Mouse (Mus musculus) MEL (cell line): Measurements from ENCODE around the gene Gjd2. TPM values are rescaled to one million over a fixed set of nuclear protein-coding genes. Genes with fewer than 3 reads are reported as not detected.

ENCODE experiments used
- DNase-seq: peaks from one replicate; pipeline ENCODE4 v3.0.0; 2011; ENCODE audit warnings: low read depth, low spot score
- H3K27ac ChIP-seq: 2 replicates; pipeline ENCODE4 v1.5.1; 2012; ENCODE audit warnings: low read depth, mild to moderate bottlenecking, control low read depth, low read length, moderate library complexity; ENCODE audit not compliant: control insufficient read depth
- H3K27me3 ChIP-seq, 2 experiments: fragments of 150-350 bp in 1 of 2; sonication (generic) in 1 of 2; 2 replicates each; pipeline ENCODE4 v1.6.1; 2012; ENCODE audit warnings: low read length in 2 of 2, mild to moderate bottlenecking in 2 of 2, improper control_type of control experiment in 1 of 2, moderate library complexity in 1 of 2; ENCODE audit not compliant: insufficient read depth in 2 of 2, control insufficient read depth in 1 of 2
- H3K36me3 ChIP-seq, 2 experiments: 2 replicates each; pipeline ENCODE4 v1.6.1; 2012 to 2014; ENCODE audit warnings: low read length in 2 of 2, improper control_type of control experiment in 1 of 2, inconsistent platforms in 1 of 2, mild to moderate bottlenecking in 1 of 2; ENCODE audit not compliant: insufficient read depth in 2 of 2, control insufficient read depth in 1 of 2
- H3K4me1 ChIP-seq, 2 experiments: fragments of 150-350 bp in 1 of 2; sonication (generic) in 1 of 2; 2 replicates each; pipeline ENCODE4 v1.6.1; 2012; ENCODE audit warnings: low read length in 2 of 2, improper control_type of control experiment in 1 of 2, mild to moderate bottlenecking in 1 of 2; ENCODE audit not compliant: insufficient read depth in 2 of 2, control insufficient read depth in 1 of 2
- H3K4me3 ChIP-seq, 2 experiments: fragments of 150-350 bp in 1 of 2; sonication (generic) in 1 of 2; 2 replicates each; pipeline ENCODE4 v1.5.1; 2012; ENCODE audit warnings: low read depth in 2 of 2, low read length in 2 of 2, mild to moderate bottlenecking in 2 of 2, moderate library complexity in 2 of 2, control low read depth in 1 of 2, improper control_type of control experiment in 1 of 2; ENCODE audit not compliant: control insufficient read depth in 1 of 2, insufficient read depth in 1 of 2
- H3K79me2 ChIP-seq: 2 replicates; pipeline ENCODE4 v1.6.1; 2012; ENCODE audit warnings: mild to moderate bottlenecking, low read length, moderate library complexity; ENCODE audit not compliant: control insufficient read depth, poor library complexity, insufficient read depth
- H3K9ac ChIP-seq: 2 replicates; pipeline ENCODE4 v1.6.1; 2012; ENCODE audit warnings: low read depth, mild to moderate bottlenecking, control low read depth, low read length, moderate library complexity; ENCODE audit not compliant: control insufficient read depth, poor library complexity, severe bottlenecking
- H3K9me3 ChIP-seq: fragments of 150-350 bp; sonication (generic); replicated peaks from 2 replicates; pipeline ENCODE4 v1.6.1; 2012; ENCODE audit warnings: mild to moderate bottlenecking, low read length, improper control_type of control experiment, moderate library complexity; ENCODE audit not compliant: insufficient read depth
- CHD2 ChIP-seq: IDR thresholded peaks from 2 replicates; pipeline ENCODE4 v1.6.1; 2011; ENCODE audit warnings: low read length, improper control_type of control experiment
- CTCF ChIP-seq, 3 experiments: IDR thresholded peaks in 2 of 3; conservative IDR thresholded peaks in 1 of 3; 2 replicates each; pipeline ENCODE4 v1.5.1; 2011 to 2012; ENCODE audit warnings: low read length in 3 of 3, low read depth in 2 of 3, mild to moderate bottlenecking in 2 of 3, improper control_type of control experiment in 1 of 3, inconsistent platforms in 1 of 3, mixed read lengths in 1 of 3, moderate library complexity in 1 of 3; ENCODE audit not compliant: control insufficient read depth in 1 of 3, insufficient read depth in 1 of 3, poor library complexity in 1 of 3, severe bottlenecking in 1 of 3
- ELF1 ChIP-seq: IDR thresholded peaks from 2 replicates; pipeline ENCODE4 v1.6.1; 2014; ENCODE audit warnings: low read depth, mild to moderate bottlenecking, inconsistent platforms, low read length, improper control_type of control experiment, moderate library complexity
- ETS1 ChIP-seq: IDR thresholded peaks from 2 replicates; pipeline ENCODE4 v1.6.1; 2012; ENCODE audit warnings: low read depth, mild to moderate bottlenecking, inconsistent platforms, low read length, improper control_type of control experiment, moderate library complexity
- GABPA ChIP-seq: IDR thresholded peaks from 2 replicates; pipeline ENCODE4 v1.6.1; 2012; ENCODE audit warnings: low read depth, mild to moderate bottlenecking, inconsistent platforms, low read length, improper control_type of control experiment, moderate library complexity
- HCFC1 ChIP-seq: IDR thresholded peaks from 2 replicates; pipeline ENCODE4 v1.6.1; 2012; ENCODE audit warnings: low read depth, mild to moderate bottlenecking, inconsistent platforms, low read length, improper control_type of control experiment, moderate library complexity
- KAT2A ChIP-seq: conservative IDR thresholded peaks from 2 replicates; pipeline ENCODE4 v1.6.1; 2012; ENCODE audit warnings: low read depth, low read length, improper control_type of control experiment, inconsistent platforms
- MAX ChIP-seq: IDR thresholded peaks from 2 replicates; pipeline ENCODE4 v1.6.1; 2011; ENCODE audit warnings: low read length, improper control_type of control experiment
- MAZ ChIP-seq: IDR thresholded peaks from 2 replicates; pipeline ENCODE4 v1.6.1; 2012; ENCODE audit warnings: low read depth, mild to moderate bottlenecking, inconsistent platforms, low read length, improper control_type of control experiment
- MEF2A ChIP-seq: IDR thresholded peaks from 2 replicates; pipeline ENCODE4 v1.6.1; 2014; ENCODE audit warnings: low read depth, mild to moderate bottlenecking, inconsistent platforms, low read length, improper control_type of control experiment; ENCODE audit not compliant: poor library complexity, insufficient replicate concordance, severe bottlenecking; ENCODE audit errors: extremely low read depth
- MXI1 ChIP-seq: IDR thresholded peaks from 2 replicates; pipeline ENCODE4 v1.6.1; 2011; ENCODE audit warnings: mild to moderate bottlenecking, low read depth, low read length, improper control_type of control experiment
- MYB ChIP-seq: IDR thresholded peaks from 2 replicates; pipeline ENCODE4 v1.6.1; 2011; ENCODE audit warnings: mild to moderate bottlenecking, low read depth, low read length, improper control_type of control experiment
- POLR2AphosphoS5 ChIP-seq: IDR thresholded peaks from 2 replicates; pipeline ENCODE4 v1.6.1; 2012; ENCODE audit warnings: low read depth, borderline replicate concordance, mild to moderate bottlenecking, inconsistent platforms, low read length, moderate library complexity, mixed read lengths
- RCOR1 ChIP-seq: IDR thresholded peaks from 2 replicates; pipeline ENCODE4 v1.6.1; 2012; ENCODE audit warnings: low read depth, mild to moderate bottlenecking, inconsistent platforms, low read length, improper control_type of control experiment
- SIN3A ChIP-seq: IDR thresholded peaks from 2 replicates; pipeline ENCODE4 v1.6.1; 2012; ENCODE audit warnings: low read length, improper control_type of control experiment, inconsistent platforms
- TBP ChIP-seq: IDR thresholded peaks from 2 replicates; pipeline ENCODE4 v1.8.0; 2011; ENCODE audit warnings: low read depth, low read length, improper control_type of control experiment
- TCF12 ChIP-seq: IDR thresholded peaks from 2 replicates; pipeline ENCODE4 v1.6.1; 2014; ENCODE audit warnings: low read depth, mild to moderate bottlenecking, inconsistent platforms, low read length, improper control_type of control experiment, moderate library complexity
- UBTF ChIP-seq: IDR thresholded peaks from 2 replicates; pipeline ENCODE4 v1.6.1; 2012; ENCODE audit warnings: low read depth, mild to moderate bottlenecking, inconsistent platforms, low read length, improper control_type of control experiment, moderate library complexity, borderline replicate concordance; ENCODE audit not compliant: insufficient read depth
- USF1 ChIP-seq: IDR thresholded peaks from 2 replicates; pipeline ENCODE4 v1.6.1; 2014; ENCODE audit warnings: low read depth, mild to moderate bottlenecking, inconsistent platforms, low read length, improper control_type of control experiment, moderate library complexity
- polyA plus RNA-seq, 2 experiments: library from polyadenylated mRNA; stranded (reverse) in 1 of 2; unstranded in 1 of 2; fragments of >175 nt in 1 of 2; fragments of >200 nt in 1 of 2; gene quantifications; 2 replicates each; pipeline versions ENCODE4 v1.2.1 to v1.2.4; 2012; ENCODE audit warnings: low replicate concordance in 2 of 2, low read depth in 1 of 2; ENCODE audit not compliant: insufficient read length in 2 of 2, insufficient read depth in 1 of 2, missing spikeins in 1 of 2
- total RNA-seq: library from RNA; depleted of rRNA; stranded (reverse); fragments of 300-350 nt; gene quantifications from 2 replicates; pipeline ENCODE4 v1.2.3, GENCODE M21; 2012

Gjd2 gene
- total and polyA plus RNA-seq, 3 experiments: not detected

GRCm38 (mm10) chr2:114032259-114032658 lies 18.8 kb upstream of the Gjd2 start:
- Histone ChIP-seq H3K4me1 (no peaks in the 10 kb centered on the region), H3K27me3 (no peaks in the 10 kb centered on the region), H3K4me3 (no peak overlapping the region), H3K9me3 (no peaks in the 10 kb centered on the region), H3K9ac (no peak overlapping the region), H3K36me3 (no peaks in the 10 kb centered on the region), H3K79me2 (no peaks in the 10 kb centered on the region), H3K27ac (no peak overlapping the region)
- DNase-seq: no peak
- no peak for TF ChIP-seq HCFC1
- no peak for TF ChIP-seq KAT2A
- no peak for TF ChIP-seq TCF12
- no peak for TF ChIP-seq RCOR1
- TF ChIP-seq MAX: no peak
- no peak for TF ChIP-seq TBP
- no peak for TF ChIP-seq MEF2A
- TF ChIP-seq ETS1: no peak
- no peak for TF ChIP-seq CTCF (IDR thresholded peaks at IDR 0.05 in 2 of 3, conservative IDR thresholded peaks at IDR 0.05 in 1 of 3; ENCODE audit: control insufficient read depth in 1 of 3, insufficient read depth in 1 of 3, low read depth in 2 of 3, low read length in 3 of 3, poor library complexity in 1 of 3, severe bottlenecking in 1 of 3)
- TF ChIP-seq SIN3A: no peak
- no peak for TF ChIP-seq UBTF
- no peak for TF ChIP-seq CHD2

DNA sequence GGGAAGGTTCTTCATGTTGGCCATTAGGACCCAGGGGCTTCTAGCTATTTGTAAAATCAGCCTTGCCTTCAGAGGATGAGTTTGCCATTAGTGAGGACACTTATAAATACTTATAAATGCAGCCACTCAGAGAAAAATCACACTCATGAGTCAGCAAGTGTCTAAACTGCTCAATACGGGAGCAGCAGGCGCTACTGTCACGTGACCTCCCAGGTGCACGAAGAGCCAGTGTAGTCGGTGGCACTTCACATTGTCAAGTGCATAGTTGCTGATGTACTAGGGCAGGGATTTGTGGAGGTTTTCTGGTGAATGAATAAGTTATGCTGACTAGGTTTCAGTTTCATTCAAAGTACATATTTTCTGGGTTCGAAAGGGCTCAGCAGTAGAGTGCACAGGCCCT lies 10.0 kb upstream of the Gjd2 start:
- Histone ChIP-seq H3K4me1 (no peaks in the 10 kb centered on the region), H3K4me3 (no peak overlapping the region), H3K36me3 (no peaks in the 10 kb centered on the region), H3K79me2 (no peaks in the 10 kb centered on the region), H3K9ac (no peak overlapping the region), H3K27me3 (no peaks in the 10 kb centered on the region; a peak in 1 of 4 replicates), H3K9me3 (no peaks in the 10 kb centered on the region), H3K27ac (no peak overlapping the region)
- TF ChIP-seq GABPA (no peak), POLR2AphosphoS5 (no peak), MAZ (no peak), MYB (no peak), MAX (no peak), ELF1 (no peak), USF1 (no peak), SIN3A (no peak), MXI1 (no peak)
- no peak for DNase-seq
